Mouse (Mus musculus) intestine, embryonic 16.5 days (tissue): Measurements from ENCODE around the gene Prpf31. TPM values are rescaled to one million over a fixed set of nuclear protein-coding genes. Genes with fewer than 3 reads are reported as not detected.

Source experiments
- ATAC-seq: fragments of 200-750 bp; cut with Nextera tagmentation; 2 replicates; pipeline ENCODE4 v1.8.0; 2017; ENCODE audit warnings: moderate TSS enrichment, moderate library complexity
- H3K27ac ChIP-seq: fragments of 300-500 bp; sonication (generic); 2 replicates; pipeline ENCODE4 v1.5.1; 2014; ENCODE audit warnings: mild to moderate bottlenecking, low read length
- H3K27me3 ChIP-seq: fragments of 300-500 bp; sonication (generic); replicated peaks from 2 replicates; pipeline ENCODE4 v1.6.1; 2014; ENCODE audit warnings: low read length, control low read depth, mixed read lengths; ENCODE audit not compliant: control insufficient read depth, insufficient read depth
- H3K36me3 ChIP-seq: fragments of 300-500 bp; sonication (generic); 2 replicates; pipeline ENCODE4 v1.6.1; 2014; ENCODE audit warnings: low read length, control low read depth; ENCODE audit not compliant: control insufficient read depth, insufficient read depth
- H3K4me1 ChIP-seq: fragments of 300-500 bp; sonication (generic); 2 replicates; pipeline ENCODE4 v1.6.1; 2014; ENCODE audit warnings: low read length, control low read depth, mixed read lengths; ENCODE audit not compliant: control insufficient read depth, insufficient read depth
- H3K4me2 ChIP-seq: fragments of 300-500 bp; sonication (generic); 2 replicates; pipeline ENCODE4 v1.6.1; 2014; ENCODE audit warnings: low read depth, low read length, control low read depth
- H3K4me3 ChIP-seq: fragments of 300-500 bp; sonication (generic); 2 replicates; pipeline ENCODE4 v1.5.1; 2014; ENCODE audit warnings: mild to moderate bottlenecking, low read length
- H3K9ac ChIP-seq: fragments of 300-500 bp; sonication (generic); 2 replicates; pipeline ENCODE4 v1.6.1; 2014; ENCODE audit warnings: low read depth, low read length
- H3K9me3 ChIP-seq: fragments of 300-500 bp; sonication (generic); 2 replicates; pipeline ENCODE4 v1.6.1; 2016; ENCODE audit warnings: low read length, control low read depth; ENCODE audit not compliant: control insufficient read depth
- WGBS: fragments of 180-500 bp; shearing (Covaris S2); extraction: QIAGEN DNeasy Blood & Tissue Kit; methylation state at CpG from one replicate; pipeline ENCODE4 v1.1.7; 2014; 5-methylcytosine and 5-hydroxymethylcytosine counted together
- polyA plus RNA-seq: library from polyadenylated mRNA; unstranded; fragments of >200 nt; fragmentation: Nextera tagmentation; extraction: Ambion mirVana; gene quantifications from 2 replicates; pipeline ENCODE4 v1.2.1, GENCODE M21; 2015

Prpf31 gene
- polyA plus RNA-seq, 1 experiment from 2014 or later: 81.1 TPM

- Histone ChIP-seq H3K27ac (no peak within 1 kb of the TSS), H3K36me3 (peaks cover 4% of the 10 kb centered on the region; the same call in 1 of the 2 replicates), H3K4me1 (peaks cover 4% of the 10 kb centered on the region; the same call in 1 of the 2 replicates), H3K4me2 (peak within 1 kb of the TSS; percentile 17; the same call in 1 of the 2 replicates), H3K4me3 (peak within 1 kb of the TSS; percentile 85), H3K27me3 (no peaks in the 10 kb centered on the region), H3K9ac (no peak within 1 kb of the TSS), H3K9me3 (no peaks in the 10 kb centered on the region)
- no peak for ATAC-seq
- 86% methylated on average over 4 of the region's 4 CpGs for WGBS
Observed at GRCm38 (mm10) chr7:3616057-3616388, 13.8 kb upstream of the Prpf31 start, which contains the start of gene Oscar. Gene Oscar, minus strand, starts transcription at chr7:3616157.

GRCm38 (mm10) chr7:3616389-3617241 is 13.2 kb upstream of the Prpf31 start:
- H3K4me1 ChIP-seq: peaks cover 4% of the 10 kb centered on the region; the same call in 1 of the 2 replicates
- peaks cover 4% of the 10 kb centered on the region; the same call in 1 of the 2 replicates for H3K36me3 ChIP-seq
- H3K4me2 ChIP-seq: peak overlapping the region; percentile 17; the same call in 1 of the 2 replicates
- peak overlapping the region; percentile 85 for H3K4me3 ChIP-seq
- ATAC-seq: peak; percentile 24
- no peaks in the 10 kb centered on the region for H3K27me3 ChIP-seq
- no peak overlapping the region for H3K27ac ChIP-seq
- WGBS: 44% methylated on average over 6 of the region's 6 CpGs
- peak overlapping the region; percentile 81; the same call in 1 of the 2 replicates for H3K9ac ChIP-seq
- H3K9me3 ChIP-seq: no peaks in the 10 kb centered on the region

GRCm38 (mm10) chr7:3617242-3617995 is 12.4 kb upstream of the Prpf31 start, which contains the start of gene Ndufa3:
Gene Ndufa3, plus strand, starts transcription at chr7:3617373.
- Histone ChIP-seq H3K36me3 (peaks cover 8% of the 10 kb centered on the region; the same call in 1 of the 2 replicates), H3K27me3 (no peaks in the 10 kb centered on the region), H3K4me1 (peaks cover 4% of the 10 kb centered on the region; the same call in 1 of the 2 replicates), H3K4me3 (peak within 1 kb of the TSS; percentile 85), H3K4me2 (peak within 1 kb of the TSS; percentile 86), H3K9me3 (no peaks in the 10 kb centered on the region), H3K27ac (peak within 1 kb of the TSS; percentile 40), H3K9ac (peak within 1 kb of the TSS; percentile 81)
- under 1% methylated on average over 32 of the region's 32 CpGs for WGBS
- ATAC-seq: peak; percentile 98

- H3K9me3 ChIP-seq: no peaks in the 10 kb centered on the region
- H3K4me1 ChIP-seq: peaks cover 14% of the 10 kb centered on the region
- H3K27me3 ChIP-seq: no peaks in the 10 kb centered on the region
- H3K4me2 ChIP-seq: peak overlapping the region; percentile 96
- H3K4me3 ChIP-seq: peak overlapping the region; percentile 57
- H3K9ac ChIP-seq: peak overlapping the region; percentile 74
- no peak overlapping the region for H3K27ac ChIP-seq
- peak; percentile 42 for ATAC-seq
- H3K36me3 ChIP-seq: no peaks in the 10 kb centered on the region
- WGBS: 33% methylated on average over 4 of the region's 4 CpGs
Observed at GRCm38 (mm10) chr7:3629030-3629429, 755 bp upstream of the Prpf31 start.

DNA sequence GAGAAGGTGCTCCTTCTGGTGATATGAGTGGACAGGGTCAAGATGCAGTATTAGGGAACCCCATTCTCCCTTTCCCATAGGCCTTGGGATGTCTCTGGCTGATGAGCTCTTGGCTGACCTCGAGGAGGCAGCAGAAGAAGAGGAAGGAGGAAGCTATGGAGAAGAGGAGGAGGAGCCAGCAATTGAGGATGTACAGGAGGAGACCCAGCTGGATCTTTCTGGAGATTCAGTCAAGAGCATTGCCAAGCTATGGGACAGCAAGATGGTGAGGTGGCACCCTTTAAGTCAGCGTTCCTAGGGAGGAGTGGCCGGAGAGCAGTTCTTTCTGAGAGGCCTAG is 662 bp downstream of the Prpf31 start:
- ATAC-seq: peak; percentile 7
- H3K36me3 ChIP-seq: no peaks in the 10 kb centered on the region
- H3K27ac ChIP-seq: no peak overlapping the region
- no peaks in the 10 kb centered on the region for H3K27me3 ChIP-seq
- peaks cover 14% of the 10 kb centered on the region for H3K4me1 ChIP-seq
- peak overlapping the region; percentile 74 for H3K9ac ChIP-seq
- H3K4me2 ChIP-seq: peak overlapping the region; percentile 84
- no peaks in the 10 kb centered on the region for H3K9me3 ChIP-seq
- peak overlapping the region; percentile 57 for H3K4me3 ChIP-seq
- 50% methylated on average over 3 of the region's 3 CpGs for WGBS

- H3K36me3 ChIP-seq: peaks cover 18% of the 10 kb centered on the region
- H3K4me1 ChIP-seq: peaks cover 27% of the 10 kb centered on the region
- no peak overlapping the region for H3K4me2 ChIP-seq
- no peak overlapping the region for H3K9ac ChIP-seq
- no peak overlapping the region for H3K4me3 ChIP-seq
- 64% methylated on average over 5 of the region's 5 CpGs for WGBS
- no peaks in the 10 kb centered on the region for H3K9me3 ChIP-seq
- H3K27ac ChIP-seq: no peak overlapping the region
- no peak for ATAC-seq
- H3K27me3 ChIP-seq: no peaks in the 10 kb centered on the region
Observed at GRCm38 (mm10) chr7:3643412-3643811, 13.6 kb downstream of the Prpf31 start.

DNA sequence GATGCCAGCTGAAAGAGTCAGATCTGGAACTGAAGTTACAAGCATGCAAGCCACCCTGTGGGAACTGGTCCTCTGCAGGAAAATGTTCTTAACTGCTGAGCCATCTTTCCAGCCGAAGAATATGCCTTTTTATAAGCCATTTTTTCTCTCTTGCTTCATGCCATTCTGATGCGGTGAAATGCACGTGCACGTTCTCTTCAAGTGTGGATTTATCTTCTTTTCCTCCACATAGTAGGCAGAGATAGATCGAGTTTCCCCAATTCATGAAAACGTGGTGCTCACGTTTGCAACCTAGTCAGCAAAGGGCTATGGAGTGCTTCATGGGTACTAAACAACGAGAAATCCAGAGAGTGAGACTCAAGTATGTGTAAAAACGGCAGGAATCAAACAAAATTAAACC is 14.1 kb downstream of the Prpf31 start:
- Histone ChIP-seq H3K9ac (peak overlapping the region; percentile 43), H3K36me3 (peaks cover 16% of the 10 kb centered on the region)
- 18% methylated on average over 9 of the region's 9 CpGs for WGBS

GRCm38 (mm10) chr7:3644348-3644671 is 14.5 kb downstream of the Prpf31 start:
- H3K36me3 ChIP-seq: peaks cover 15% of the 10 kb centered on the region
- peak overlapping the region; percentile 69 for H3K4me2 ChIP-seq
- H3K9me3 ChIP-seq: no peaks in the 10 kb centered on the region
- H3K9ac ChIP-seq: 0 out of 2 replicates have a peak overlapping the region, but pooled peaks have one; percentile 43
- peak overlapping the region; percentile 54 for H3K27ac ChIP-seq
- peak; percentile 0 for ATAC-seq
- WGBS: under 1% methylated on average over 11 of the region's 11 CpGs
- peaks cover 28% of the 10 kb centered on the region for H3K4me1 ChIP-seq
- H3K27me3 ChIP-seq: no peaks in the 10 kb centered on the region
- H3K4me3 ChIP-seq: peak overlapping the region; percentile 46

More for the DNA sequence above, 14.1 kb downstream of the Prpf31 start:
- peaks cover 28% of the 10 kb centered on the region for H3K4me1 ChIP-seq
- H3K9me3 ChIP-seq: no peaks in the 10 kb centered on the region
- H3K27ac ChIP-seq: peak overlapping the region; percentile 54; the same call in 1 of the 2 replicates
- H3K4me2 ChIP-seq: peak overlapping the region; percentile 69
- H3K27me3 ChIP-seq: no peaks in the 10 kb centered on the region
- no peak for ATAC-seq
- peak overlapping the region; percentile 46 for H3K4me3 ChIP-seq
